Mouse (Mus musculus) MEL-GATA-1-ER (cell line): ENCODE measurements around the gene Accs.

ENCODE experiments used
- DNase-seq: peaks from one replicate; pipeline ENCODE4 v3.0.0-alpha.2; 2012; ENCODE audit warnings: low read depth; ENCODE audit errors: extremely low read depth

The Accs gene

GRCm38 (mm10) chr2:93794375-93794774 is 55.4 kb downstream of the Accs start:
- DNase-seq: no peak

DNA sequence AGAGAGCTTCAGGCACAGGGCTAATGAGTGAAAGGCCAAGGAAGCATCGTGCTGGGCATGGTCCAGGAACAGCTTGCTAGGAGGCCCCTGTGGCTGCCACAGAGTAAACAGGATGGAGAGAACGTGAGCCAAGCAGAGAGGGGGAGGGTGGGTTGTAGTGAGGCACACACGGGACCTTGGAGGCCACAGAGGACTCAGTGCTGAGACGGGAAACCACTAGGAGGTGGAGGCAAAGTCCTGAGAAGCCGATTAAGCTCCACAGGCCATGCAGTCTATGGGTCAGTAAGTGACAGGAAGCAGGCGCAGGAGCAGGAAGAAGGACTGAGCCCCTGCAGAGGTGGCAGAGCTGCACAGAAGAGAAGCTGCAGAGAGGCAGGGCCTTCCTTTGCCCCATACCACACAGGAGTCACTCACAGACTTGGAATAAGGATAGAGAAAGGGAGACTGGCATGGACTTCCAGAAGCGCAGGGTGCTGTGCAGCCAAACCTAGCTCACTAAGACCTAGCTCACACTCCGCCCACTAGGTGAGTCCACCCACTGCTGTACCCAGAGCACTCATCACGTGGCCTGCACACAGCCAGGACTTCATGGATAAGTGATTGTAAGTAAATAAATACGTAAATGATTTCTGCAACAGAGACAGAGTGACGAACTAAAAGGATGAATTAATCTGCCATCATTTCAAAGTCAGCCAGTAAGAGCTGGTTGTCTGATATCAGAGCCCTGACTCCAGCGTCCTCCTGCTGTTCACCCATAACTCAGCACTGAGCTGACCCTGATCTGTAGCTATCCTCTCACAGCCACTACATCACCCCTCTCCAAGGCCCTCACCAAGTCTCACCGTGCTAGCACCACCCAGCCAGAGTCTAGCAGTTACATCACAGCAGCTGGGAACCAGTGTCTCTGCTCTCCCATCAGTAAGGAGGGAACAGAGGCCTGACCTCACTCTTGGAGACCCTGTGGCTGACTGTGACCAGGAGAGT is 57.9 kb downstream of the Accs start:
- no peak for DNase-seq

DNA sequence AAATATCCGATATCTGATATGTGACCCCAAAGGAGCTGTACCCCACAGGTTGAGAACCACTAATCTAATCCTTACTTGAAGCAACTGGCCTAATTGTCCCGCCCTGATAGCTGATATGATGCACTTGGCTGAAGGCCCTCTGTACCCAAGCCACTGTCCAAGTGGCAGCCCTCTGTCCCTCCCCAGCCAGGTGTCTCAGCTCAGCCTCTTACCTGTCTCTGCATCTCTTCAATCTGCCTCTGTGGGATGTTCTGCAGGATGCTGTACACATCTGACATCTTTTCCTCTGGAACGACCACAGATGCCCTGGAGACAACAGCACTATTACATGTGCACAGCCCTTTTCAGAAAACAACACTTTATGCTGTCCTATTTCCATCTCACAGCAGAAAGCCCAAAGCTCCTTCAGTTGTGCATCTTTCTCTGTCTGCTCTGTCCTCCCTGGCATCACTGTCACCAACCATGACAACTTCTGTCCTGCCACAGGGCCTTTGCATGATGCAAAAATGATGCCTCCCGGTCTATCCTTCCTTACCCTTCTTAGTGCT is 58.9 kb downstream of the Accs start:
- DNase-seq: no peak

- no peak for DNase-seq
Measured at GRCm38 (mm10) chr2:93788557-93788956, 61.2 kb downstream of the Accs start.

DNA sequence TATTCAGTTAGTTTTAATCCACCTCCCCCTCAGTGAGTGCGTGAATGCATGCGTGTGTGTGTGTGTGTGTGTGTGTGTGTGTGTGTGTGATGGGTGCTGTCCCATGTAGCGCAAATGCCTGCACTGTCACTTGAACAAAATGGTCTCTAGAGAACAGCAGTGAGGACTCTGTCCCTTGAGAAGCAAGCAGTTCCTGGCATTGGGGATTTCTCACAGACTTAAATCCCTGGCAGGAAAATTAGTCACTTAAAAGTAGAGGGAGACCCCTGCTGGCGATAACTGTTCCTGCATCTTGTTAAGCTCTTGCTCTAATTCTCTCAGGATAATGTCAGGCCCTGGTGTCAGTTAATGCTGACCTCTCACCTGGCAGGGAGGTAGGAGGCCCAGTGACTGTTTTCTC is 63.6 kb downstream of the Accs start:
- peak; percentile 32 for DNase-seq

- DNase-seq: no peak
Measured at GRCm38 (mm10) chr2:93785432-93785798, 64.3 kb downstream of the Accs start.

DNA sequence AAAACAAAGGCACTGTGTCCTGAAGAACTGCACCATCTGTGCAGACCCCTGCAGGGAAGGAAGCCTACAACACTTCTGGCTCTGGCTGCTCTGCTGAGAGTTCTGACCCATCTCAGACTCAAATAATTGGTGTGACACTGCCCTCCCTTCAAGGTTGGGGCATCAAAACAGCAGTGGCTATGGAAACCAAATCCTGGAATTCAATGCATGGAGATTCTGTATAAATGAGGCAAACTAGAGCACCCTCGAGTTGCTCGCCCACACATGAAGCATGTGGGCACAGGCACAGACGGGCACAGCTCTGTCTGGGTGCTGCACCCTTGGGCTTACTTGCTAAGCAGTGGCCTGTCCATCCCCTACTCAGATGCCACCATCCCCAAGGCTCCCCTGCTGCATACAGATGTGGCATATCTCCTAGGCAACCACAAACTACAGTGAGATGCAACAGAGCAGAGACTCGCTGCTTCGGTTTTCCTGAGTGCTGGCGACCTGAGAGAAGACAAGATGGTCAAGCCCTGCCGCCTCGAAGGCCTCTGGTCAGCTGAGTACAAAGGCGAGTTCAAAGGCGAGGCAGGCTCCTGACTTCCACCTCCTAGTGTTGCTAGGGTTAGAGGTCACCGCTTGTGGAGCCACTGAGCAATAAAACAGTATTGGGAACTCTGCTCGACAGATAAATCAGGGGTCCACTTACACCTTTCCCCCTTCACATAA is 64.9 kb downstream of the Accs start:
- DNase-seq: no peak

DNA sequence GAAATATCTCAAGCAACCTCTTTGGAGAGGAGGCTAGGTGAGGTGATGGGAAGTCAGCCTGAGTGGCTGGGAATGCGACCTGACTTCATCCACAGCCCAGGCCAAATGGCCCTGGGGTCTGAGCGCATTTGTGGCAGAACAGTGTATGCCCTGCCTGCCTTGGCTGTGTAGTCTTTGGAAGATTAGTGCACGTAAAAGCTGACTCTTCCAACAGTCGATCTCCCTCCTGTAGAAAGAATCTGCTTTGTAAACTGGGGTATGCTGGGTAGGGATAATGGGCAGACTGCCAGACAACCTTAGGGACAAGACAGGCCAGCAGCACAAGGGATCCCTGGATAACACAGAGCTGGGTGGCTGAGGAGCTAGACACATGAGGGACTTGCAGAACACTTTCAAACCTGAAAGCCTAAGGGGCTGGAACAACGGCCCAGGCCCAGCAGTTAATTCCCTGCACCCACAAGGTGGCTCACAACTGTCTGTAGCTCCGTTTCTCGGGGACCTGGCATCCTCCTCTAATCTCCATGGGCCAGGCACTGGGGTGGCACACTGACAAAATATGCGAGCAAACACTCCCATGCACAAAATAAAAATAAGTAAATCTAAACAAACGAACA is 65.7 kb downstream of the Accs start:
- DNase-seq: no peak
